Mouse (Mus musculus): Measurements from ENCODE around the gene Btg1.

- TF ChIP-seq TAL1 (IDR thresholded peaks at IDR 0.05; ENCODE audit: low read length), result no peak
- TF ChIP-seq GATA1 (IDR thresholded peaks at IDR 0.05; ENCODE audit: low read length), result no peak
Observed at GRCm38 (mm10) chr10:96609356-96610345, 7.2 kb upstream of the Btg1 start.
